Mouse (Mus musculus) MEL (cell line): ENCODE results near the gene Osbp. TPM values are rescaled to one million over a fixed set of nuclear protein-coding genes. Genes with fewer than 3 reads are reported as not detected.

ENCODE experiments used
- DNase-seq: peaks from one replicate; pipeline ENCODE4 v3.0.0; 2011; ENCODE audit warnings: low read depth, low spot score
- H3K27ac ChIP-seq: 2 replicates; pipeline ENCODE4 v1.5.1; 2012; ENCODE audit warnings: low read depth, mild to moderate bottlenecking, control low read depth, low read length, moderate library complexity; ENCODE audit not compliant: control insufficient read depth
- H3K27me3 ChIP-seq, 2 experiments: fragments of 150-350 bp in 1 of 2; sonication (generic) in 1 of 2; 2 replicates each; pipeline ENCODE4 v1.6.1; 2012; ENCODE audit warnings: low read length in 2 of 2, mild to moderate bottlenecking in 2 of 2, improper control_type of control experiment in 1 of 2, moderate library complexity in 1 of 2; ENCODE audit not compliant: insufficient read depth in 2 of 2, control insufficient read depth in 1 of 2
- H3K36me3 ChIP-seq, 2 experiments: 2 replicates each; pipeline ENCODE4 v1.6.1; 2012 to 2014; ENCODE audit warnings: low read length in 2 of 2, improper control_type of control experiment in 1 of 2, inconsistent platforms in 1 of 2, mild to moderate bottlenecking in 1 of 2; ENCODE audit not compliant: insufficient read depth in 2 of 2, control insufficient read depth in 1 of 2
- H3K4me1 ChIP-seq, 2 experiments: fragments of 150-350 bp in 1 of 2; sonication (generic) in 1 of 2; 2 replicates each; pipeline ENCODE4 v1.6.1; 2012; ENCODE audit warnings: low read length in 2 of 2, improper control_type of control experiment in 1 of 2, mild to moderate bottlenecking in 1 of 2; ENCODE audit not compliant: insufficient read depth in 2 of 2, control insufficient read depth in 1 of 2
- H3K4me3 ChIP-seq, 2 experiments: fragments of 150-350 bp in 1 of 2; sonication (generic) in 1 of 2; 2 replicates each; pipeline ENCODE4 v1.5.1; 2012; ENCODE audit warnings: low read depth in 2 of 2, low read length in 2 of 2, mild to moderate bottlenecking in 2 of 2, moderate library complexity in 2 of 2, control low read depth in 1 of 2, improper control_type of control experiment in 1 of 2; ENCODE audit not compliant: control insufficient read depth in 1 of 2, insufficient read depth in 1 of 2
- H3K79me2 ChIP-seq: 2 replicates; pipeline ENCODE4 v1.6.1; 2012; ENCODE audit warnings: mild to moderate bottlenecking, low read length, moderate library complexity; ENCODE audit not compliant: control insufficient read depth, poor library complexity, insufficient read depth
- H3K9ac ChIP-seq: 2 replicates; pipeline ENCODE4 v1.6.1; 2012; ENCODE audit warnings: low read depth, mild to moderate bottlenecking, control low read depth, low read length, moderate library complexity; ENCODE audit not compliant: control insufficient read depth, poor library complexity, severe bottlenecking
- H3K9me3 ChIP-seq: fragments of 150-350 bp; sonication (generic); replicated peaks from 2 replicates; pipeline ENCODE4 v1.6.1; 2012; ENCODE audit warnings: mild to moderate bottlenecking, low read length, improper control_type of control experiment, moderate library complexity; ENCODE audit not compliant: insufficient read depth
- CTCF ChIP-seq, 3 experiments: IDR thresholded peaks in 2 of 3; conservative IDR thresholded peaks in 1 of 3; 2 replicates each; pipeline ENCODE4 v1.5.1; 2011 to 2012; ENCODE audit warnings: low read length in 3 of 3, low read depth in 2 of 3, mild to moderate bottlenecking in 2 of 3, improper control_type of control experiment in 1 of 3, inconsistent platforms in 1 of 3, mixed read lengths in 1 of 3, moderate library complexity in 1 of 3; ENCODE audit not compliant: control insufficient read depth in 1 of 3, insufficient read depth in 1 of 3, poor library complexity in 1 of 3, severe bottlenecking in 1 of 3
- E2F4 ChIP-seq: IDR thresholded peaks from 2 replicates; pipeline ENCODE4 v1.6.1; 2011; ENCODE audit warnings: low read depth, low read length, improper control_type of control experiment, borderline replicate concordance
- ELF1 ChIP-seq: IDR thresholded peaks from 2 replicates; pipeline ENCODE4 v1.6.1; 2014; ENCODE audit warnings: low read depth, mild to moderate bottlenecking, inconsistent platforms, low read length, improper control_type of control experiment, moderate library complexity
- ETS1 ChIP-seq: IDR thresholded peaks from 2 replicates; pipeline ENCODE4 v1.6.1; 2012; ENCODE audit warnings: low read depth, mild to moderate bottlenecking, inconsistent platforms, low read length, improper control_type of control experiment, moderate library complexity
- HCFC1 ChIP-seq: IDR thresholded peaks from 2 replicates; pipeline ENCODE4 v1.6.1; 2012; ENCODE audit warnings: low read depth, mild to moderate bottlenecking, inconsistent platforms, low read length, improper control_type of control experiment, moderate library complexity
- MAX ChIP-seq: IDR thresholded peaks from 2 replicates; pipeline ENCODE4 v1.6.1; 2011; ENCODE audit warnings: low read length, improper control_type of control experiment
- MAZ ChIP-seq: IDR thresholded peaks from 2 replicates; pipeline ENCODE4 v1.6.1; 2012; ENCODE audit warnings: low read depth, mild to moderate bottlenecking, inconsistent platforms, low read length, improper control_type of control experiment
- MEF2A ChIP-seq: IDR thresholded peaks from 2 replicates; pipeline ENCODE4 v1.6.1; 2014; ENCODE audit warnings: low read depth, mild to moderate bottlenecking, inconsistent platforms, low read length, improper control_type of control experiment; ENCODE audit not compliant: poor library complexity, insufficient replicate concordance, severe bottlenecking; ENCODE audit errors: extremely low read depth
- NELFE ChIP-seq: IDR thresholded peaks from 2 replicates; pipeline ENCODE4 v1.6.1; 2011; ENCODE audit warnings: low read depth, low read length, improper control_type of control experiment
- NRF1 ChIP-seq: IDR thresholded peaks from 2 replicates; pipeline ENCODE4 v1.6.1; 2014; ENCODE audit warnings: low read depth, mild to moderate bottlenecking, inconsistent platforms, low read length, improper control_type of control experiment, moderate library complexity; ENCODE audit not compliant: poor library complexity, insufficient read depth, severe bottlenecking
- POLR2A ChIP-seq, 2 experiments: IDR thresholded peaks; 2 replicates each; pipeline ENCODE4 v1.6.1; 2011 to 2012; ENCODE audit warnings: low read length in 2 of 2, mild to moderate bottlenecking in 2 of 2, control low read depth in 1 of 2, improper control_type of control experiment in 1 of 2, low read depth in 1 of 2, moderate library complexity in 1 of 2; ENCODE audit not compliant: control insufficient read depth in 1 of 2, insufficient read depth in 1 of 2, poor library complexity in 1 of 2
- SMC3 ChIP-seq: IDR thresholded peaks from 2 replicates; pipeline ENCODE4 v1.6.1; 2011; ENCODE audit warnings: low read depth, low read length, improper control_type of control experiment
- TBP ChIP-seq: IDR thresholded peaks from 2 replicates; pipeline ENCODE4 v1.8.0; 2011; ENCODE audit warnings: low read depth, low read length, improper control_type of control experiment
- TCF12 ChIP-seq: IDR thresholded peaks from 2 replicates; pipeline ENCODE4 v1.6.1; 2014; ENCODE audit warnings: low read depth, mild to moderate bottlenecking, inconsistent platforms, low read length, improper control_type of control experiment, moderate library complexity
- USF2 ChIP-seq, 2 experiments: IDR thresholded peaks; 2 replicates each; pipeline ENCODE4 v1.6.1; 2011 to 2012; ENCODE audit warnings: improper control_type of control experiment in 2 of 2, low read length in 2 of 2, borderline replicate concordance in 1 of 2, inconsistent platforms in 1 of 2, low read depth in 1 of 2, mild to moderate bottlenecking in 1 of 2; ENCODE audit not compliant: insufficient read depth in 1 of 2
- ZKSCAN1 ChIP-seq: IDR thresholded peaks from 2 replicates; pipeline ENCODE4 v1.6.1; 2012; ENCODE audit warnings: low read depth, mild to moderate bottlenecking, inconsistent platforms, low read length, improper control_type of control experiment, moderate library complexity
- polyA plus RNA-seq, 2 experiments: library from polyadenylated mRNA; stranded (reverse) in 1 of 2; unstranded in 1 of 2; fragments of >175 nt in 1 of 2; fragments of >200 nt in 1 of 2; gene quantifications; 2 replicates each; pipeline versions ENCODE4 v1.2.1 to v1.2.4; 2012; ENCODE audit warnings: low replicate concordance in 2 of 2, low read depth in 1 of 2; ENCODE audit not compliant: insufficient read length in 2 of 2, insufficient read depth in 1 of 2, missing spikeins in 1 of 2
- total RNA-seq: library from RNA; depleted of rRNA; stranded (reverse); fragments of 300-350 nt; gene quantifications from 2 replicates; pipeline ENCODE4 v1.2.3, GENCODE M21; 2012

Osbp gene
- total and polyA plus RNA-seq, 3 experiments: 16.5 to 64.6 (median 38.8) TPM

DNA sequence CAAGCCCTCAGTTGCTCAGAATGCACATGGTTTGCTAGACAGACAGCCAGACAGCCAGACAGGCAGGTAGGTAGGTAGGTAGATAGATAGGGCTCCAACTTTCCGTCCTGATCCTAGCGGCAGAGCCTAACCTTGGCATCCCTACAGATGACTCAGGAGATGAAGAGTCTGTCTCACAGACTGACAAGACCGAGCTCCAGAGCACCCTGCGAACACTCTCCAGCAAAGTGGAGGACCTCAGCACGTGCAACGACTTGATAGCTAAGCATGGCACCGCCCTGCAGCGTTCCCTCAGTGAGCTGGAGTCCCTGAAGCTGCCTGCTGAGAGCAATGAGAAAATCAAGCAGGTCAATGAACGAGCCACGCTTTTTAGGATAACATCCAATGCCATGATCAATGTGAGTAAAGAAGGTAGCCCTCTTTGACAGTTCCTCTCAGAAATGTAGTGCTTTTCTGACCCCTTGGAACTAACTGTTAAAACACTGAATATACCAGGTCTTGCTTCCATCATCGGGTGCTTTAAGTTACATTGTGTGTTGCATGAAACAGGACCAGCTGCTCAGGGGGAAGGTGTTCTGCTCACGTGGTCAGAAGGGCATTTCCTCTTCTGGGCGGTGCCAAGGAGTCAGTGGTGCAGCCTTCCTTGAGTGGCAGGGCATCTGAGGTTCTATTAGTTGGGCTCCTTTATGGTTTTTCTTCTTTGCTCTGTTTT, 7.9 kb downstream of the Osbp start:
- Histone ChIP-seq H3K9ac (no peak overlapping the region), H3K36me3 (peaks cover 4 to 21% of the 10 kb centered on the region in 2 experiments; a peak in 3 of 4 replicates), H3K9me3 (no peaks in the 10 kb centered on the region), H3K79me2 (peaks cover 9% of the 10 kb centered on the region), H3K4me3 (no peak overlapping the region), H3K27me3 (no peaks in the 10 kb centered on the region), H3K27ac (no peak overlapping the region), H3K4me1 (peaks cover 5 to 8% of the 10 kb centered on the region in 2 experiments; a peak in 3 of 4 replicates)
- TF ChIP-seq MEF2A (no peak), NRF1 (no peak), MAZ (no peak), TBP (no peak), USF2 (IDR thresholded peaks at IDR 0.05; ENCODE audit: borderline replicate concordance in 1 of 2, insufficient read depth in 1 of 2, low read depth in 1 of 2, low read length in 2 of 2) (no peak), E2F4 (no peak), ZKSCAN1 (no peak), MAX (no peak), TCF12 (no peak), NELFE (no peak), HCFC1 (no peak), ELF1 (no peak)
- no peak for DNase-seq

DNA sequence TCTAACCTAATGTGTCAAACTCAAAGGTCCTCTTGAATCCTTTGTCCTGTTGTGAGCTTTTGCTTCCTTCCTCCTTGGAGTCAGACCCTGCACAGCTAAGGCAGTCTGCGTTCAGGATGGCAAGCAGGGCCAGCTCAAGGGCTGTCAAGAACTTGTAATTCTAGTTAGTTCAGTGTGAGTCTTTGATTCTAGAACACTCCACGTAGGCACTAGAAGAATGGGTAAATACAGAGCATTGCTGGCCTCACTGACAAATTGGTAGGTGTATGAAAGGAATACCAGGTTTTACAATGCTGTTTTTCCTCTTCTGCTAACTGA, 8.4 kb downstream of the Osbp start:
- no peak overlapping the region for H3K27ac ChIP-seq
- TF ChIP-seq CTCF (IDR thresholded peaks at IDR 0.05 in 2 of 3, conservative IDR thresholded peaks at IDR 0.05 in 1 of 3; ENCODE audit: control insufficient read depth in 1 of 3, insufficient read depth in 1 of 3, low read depth in 2 of 3, low read length in 3 of 3, poor library complexity in 1 of 3, severe bottlenecking in 1 of 3) (no peak), ETS1 (no peak), SMC3 (no peak), POLR2A (IDR thresholded peaks at IDR 0.05; ENCODE audit: control insufficient read depth in 1 of 2, insufficient read depth in 1 of 2, low read depth in 1 of 2, low read length in 2 of 2, poor library complexity in 1 of 2) (no peak), ZKSCAN1 (no peak)
- TF ChIP-seq, all 39 proteins: peak for 0
- H3K9ac ChIP-seq: no peak overlapping the region
- peaks cover 5 to 8% of the 10 kb centered on the region in 2 experiments; a peak in 3 of 4 replicates for H3K4me1 ChIP-seq
- H3K36me3 ChIP-seq: peaks cover 4 to 21% of the 10 kb centered on the region in 2 experiments; a peak in 3 of 4 replicates
- no peaks in the 10 kb centered on the region for H3K9me3 ChIP-seq
- H3K4me3 ChIP-seq: no peak overlapping the region
- peaks cover 6% of the 10 kb centered on the region for H3K79me2 ChIP-seq
- H3K27me3 ChIP-seq: no peaks in the 10 kb centered on the region
- no peak for DNase-seq
